Mouse (Mus musculus): ENCODE measurements at regions not wholly inside any gene's neighbourhood (a gene's known extent, or its start where the extent isn't known, plus 50 kb on each side); places are given as distances from the start of the nearest gene placed in this dataset.

- TF ChIP-seq CTCF (IDR thresholded peaks at IDR 0.05; ENCODE audit: insufficient read depth, low read length): no peak
- no peak for TF ChIP-seq POLR2A (IDR thresholded peaks at IDR 0.05; ENCODE audit: borderline replicate concordance, extremely low read depth, low read depth, low read length)
Measured at GRCm38 (mm10) chr11:25365433-25365832, 845.1 kb downstream of the 5730522E02Rik start.
